Mouse (Mus musculus) stomach, postnatal 0 days (tissue): ENCODE data around the gene Utp20. TPM values are rescaled to one million over a fixed set of nuclear protein-coding genes. Genes with fewer than 3 reads are reported as not detected.

Experiments used
- ATAC-seq: fragments of 200-750 bp; cut with Nextera tagmentation; 2 replicates; pipeline ENCODE4 v1.8.0; 2017; ENCODE audit not compliant: low FRiP score, low TSS enrichment
- DNase-seq: peaks from one replicate; pipeline ENCODE4 v3.0.0-alpha.2; 2016; ENCODE audit warnings: low spot score
- H3K27ac ChIP-seq: fragments of 300-500 bp; sonication (generic); replicated peaks from 2 replicates; pipeline ENCODE4 v1.5.1; 2014; ENCODE audit warnings: mild to moderate bottlenecking, control low read depth
- H3K27me3 ChIP-seq: fragments of 300-500 bp; sonication (generic); 2 replicates; pipeline ENCODE4 v1.6.1; 2014; ENCODE audit warnings: low read length; ENCODE audit not compliant: control insufficient read depth, insufficient read depth
- H3K36me3 ChIP-seq: fragments of 300-500 bp; sonication (generic); 2 replicates; pipeline ENCODE4 v1.6.1; 2014; ENCODE audit warnings: low read length, mixed read lengths; ENCODE audit not compliant: control insufficient read depth, insufficient read depth
- H3K4me1 ChIP-seq: fragments of 300-500 bp; sonication (generic); replicated peaks from 2 replicates; pipeline ENCODE4 v1.6.1; 2014; ENCODE audit warnings: antibody characterized with exemption; ENCODE audit not compliant: control insufficient read depth, insufficient read depth
- H3K4me2 ChIP-seq: fragments of 300-500 bp; sonication (generic); replicated peaks from 2 replicates; pipeline ENCODE4 v1.6.1; 2014; ENCODE audit warnings: low read depth, mild to moderate bottlenecking, control low read depth, moderate library complexity
- H3K4me3 ChIP-seq: fragments of 300-500 bp; sonication (generic); 2 replicates; pipeline ENCODE4 v1.5.1; 2014; ENCODE audit warnings: low read depth, low read length, control low read depth
- H3K9ac ChIP-seq: fragments of 300-500 bp; sonication (generic); 2 replicates; pipeline ENCODE4 v1.6.1; 2014; ENCODE audit warnings: mild to moderate bottlenecking, low read length, control low read depth, mixed read lengths
- H3K9me3 ChIP-seq: fragments of 300-500 bp; sonication (generic); 2 replicates; pipeline ENCODE4 v1.6.1; 2016; ENCODE audit warnings: low read length; ENCODE audit not compliant: control insufficient read depth
- CTCF ChIP-seq: IDR thresholded peaks from 2 replicates; pipeline ENCODE4 v1.5.1; 2016; ENCODE audit warnings: antibody characterized with exemption, low read depth, mild to moderate bottlenecking, moderate library complexity
- EP300 ChIP-seq: optimal IDR thresholded peaks from 2 replicates; pipeline ENCODE3; 2016; ENCODE audit warnings: antibody characterized with exemption
- WGBS: fragments of 180-500 bp; shearing (Covaris S2); extraction: QIAGEN DNeasy Blood & Tissue Kit; methylation state at CpG from one replicate; pipeline ENCODE4 v1.1.7; 2014; 5-methylcytosine and 5-hydroxymethylcytosine counted together
- polyA plus RNA-seq: library from polyadenylated mRNA; unstranded; fragments of >200 nt; fragmentation: Nextera tagmentation; extraction: Ambion mirVana; gene quantifications from 2 replicates; pipeline ENCODE4 v1.2.1, GENCODE M21; 2015

The Utp20 gene
- polyA plus RNA-seq, 1 experiment from 2014 or later: 4.7 TPM

DNA sequence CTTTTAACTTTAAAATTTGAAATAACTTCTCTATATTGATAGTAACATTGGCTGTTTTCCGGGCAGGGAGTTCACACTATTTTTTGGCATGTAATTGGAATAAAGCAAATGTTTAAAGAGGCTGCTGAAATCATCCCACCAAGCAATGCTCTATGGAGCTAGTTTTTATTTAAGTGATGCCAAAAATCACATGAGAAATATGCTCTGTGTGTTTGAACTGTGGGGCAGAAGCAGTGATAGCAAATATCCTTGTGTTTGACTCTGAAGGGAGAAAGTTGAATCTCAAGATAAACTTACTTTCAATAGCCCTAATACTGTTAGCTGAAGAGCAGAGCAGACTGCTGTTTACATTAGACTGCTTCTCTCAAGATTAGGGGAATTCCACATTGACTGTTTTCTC is 107.0 kb downstream of the Utp20 start:
- Histone ChIP-seq H3K36me3 (no peaks in the 10 kb centered on the region), H3K4me1 (no peaks in the 10 kb centered on the region), H3K4me3 (no peak overlapping the region), H3K9me3 (no peaks in the 10 kb centered on the region), H3K27ac (no peak overlapping the region), H3K9ac (no peak overlapping the region), H3K4me2 (no peak overlapping the region), H3K27me3 (no peaks in the 10 kb centered on the region)
- WGBS: 23% methylated on average over 1 of the region's 1 CpGs
- ATAC-seq: no peak
- DNase-seq: no peak
- TF ChIP-seq CTCF (no peak), EP300 (no peak)

DNA sequence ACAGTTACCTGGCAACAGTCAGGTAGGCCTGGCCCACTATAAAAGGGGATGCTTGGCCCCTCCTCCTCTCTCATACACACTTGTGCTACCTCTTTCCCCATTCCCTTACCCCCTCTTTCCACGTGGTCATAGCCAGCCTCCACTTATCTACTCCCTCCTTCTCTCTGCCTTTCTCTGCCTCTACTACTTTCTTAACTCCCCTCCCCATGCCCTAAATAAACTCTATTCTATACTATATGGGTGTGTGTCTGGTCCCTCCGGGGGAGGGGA is 108.9 kb downstream of the Utp20 start:
- H3K27me3 ChIP-seq: no peaks in the 10 kb centered on the region
- WGBS: 47% methylated on average over 2 of the region's 2 CpGs
- no peak overlapping the region for H3K9ac ChIP-seq
- no peaks in the 10 kb centered on the region for H3K36me3 ChIP-seq
- H3K4me2 ChIP-seq: no peak overlapping the region
- H3K9me3 ChIP-seq: no peaks in the 10 kb centered on the region
- DNase-seq (no peak), ATAC-seq (no peak)
- no peak overlapping the region for H3K4me3 ChIP-seq
- TF ChIP-seq EP300 (no peak), CTCF (no peak)
- no peak overlapping the region for H3K27ac ChIP-seq
- no peaks in the 10 kb centered on the region for H3K4me1 ChIP-seq

- peak; percentile 76 for ATAC-seq
- H3K4me2 ChIP-seq: no peak overlapping the region
Observed at GRCm38 (mm10) chr10:88716986-88717755, 109.4 kb downstream of the Utp20 start.

GRCm38 (mm10) chr10:88715621-88716020 is 111.0 kb downstream of the Utp20 start:
- TF ChIP-seq CTCF (no peak), EP300 (no peak)
- Histone ChIP-seq H3K4me1 (no peaks in the 10 kb centered on the region), H3K9me3 (no peaks in the 10 kb centered on the region), H3K4me3 (no peak overlapping the region), H3K9ac (no peak overlapping the region), H3K4me2 (no peak overlapping the region), H3K36me3 (no peaks in the 10 kb centered on the region), H3K27ac (no peak overlapping the region), H3K27me3 (no peaks in the 10 kb centered on the region)
- DNase-seq: no peak
- ATAC-seq: no peak
- 83% methylated on average over 6 of the region's 6 CpGs for WGBS

More at GRCm38 (mm10) chr10:88716986-88717755, 109.4 kb downstream of the Utp20 start:
- no peak overlapping the region for H3K4me3 ChIP-seq
- no peaks in the 10 kb centered on the region for H3K36me3 ChIP-seq
- peak; percentile 61 for DNase-seq
- no peak for TF ChIP-seq EP300
- no peak for TF ChIP-seq CTCF
- no peak overlapping the region for H3K27ac ChIP-seq
- no peaks in the 10 kb centered on the region for H3K27me3 ChIP-seq
- H3K9ac ChIP-seq: no peak overlapping the region
- WGBS: 47% methylated on average over 13 of the region's 13 CpGs
- no peaks in the 10 kb centered on the region for H3K4me1 ChIP-seq
- no peaks in the 10 kb centered on the region for H3K9me3 ChIP-seq

DNA sequence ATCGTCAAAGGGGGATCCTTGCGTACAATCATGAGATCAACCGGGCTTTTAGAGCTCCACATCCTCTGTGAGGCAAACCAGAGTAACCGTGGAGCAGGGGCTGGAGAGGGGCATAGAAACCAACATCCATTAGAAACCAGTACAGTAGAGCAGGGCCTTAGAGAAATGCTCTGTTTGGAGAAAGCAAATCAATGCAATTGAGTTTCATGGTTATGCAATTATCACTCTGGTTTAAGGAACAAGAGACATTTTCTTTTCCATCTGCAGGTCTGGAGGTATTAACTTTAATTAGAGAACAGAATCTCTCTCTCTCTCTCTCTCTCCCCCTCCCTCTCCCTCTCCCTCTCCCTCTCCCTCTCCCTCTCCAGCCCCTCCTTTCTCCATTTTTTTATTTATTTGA is 111.9 kb downstream of the Utp20 start:
- H3K4me2 ChIP-seq: no peak overlapping the region
- ATAC-seq (no peak), DNase-seq (no peak)
- H3K27ac ChIP-seq: no peak overlapping the region
- H3K36me3 ChIP-seq: no peaks in the 10 kb centered on the region
- 82% methylated on average over 4 of the region's 4 CpGs for WGBS
- no peak overlapping the region for H3K9ac ChIP-seq
- H3K4me3 ChIP-seq: no peak overlapping the region
- TF ChIP-seq CTCF (no peak), EP300 (no peak)
- H3K9me3 ChIP-seq: no peaks in the 10 kb centered on the region
- no peaks in the 10 kb centered on the region for H3K27me3 ChIP-seq
- no peaks in the 10 kb centered on the region for H3K4me1 ChIP-seq

- DNase-seq: no peak
- Histone ChIP-seq H3K27me3 (no peaks in the 10 kb centered on the region), H3K36me3 (no peaks in the 10 kb centered on the region), H3K4me3 (no peak overlapping the region), H3K9ac (no peak overlapping the region), H3K27ac (no peak overlapping the region), H3K9me3 (no peaks in the 10 kb centered on the region), H3K4me2 (no peak overlapping the region), H3K4me1 (no peaks in the 10 kb centered on the region)
- no peak for ATAC-seq
- 77% methylated on average over 6 of the region's 6 CpGs for WGBS
- TF ChIP-seq EP300: no peak
- no peak for TF ChIP-seq CTCF
Observed at GRCm38 (mm10) chr10:88712359-88712758, 114.2 kb downstream of the Utp20 start.
